Mouse (Mus musculus): ENCODE results near the gene Ccser1. TPM values are rescaled to one million over a fixed set of nuclear protein-coding genes. Genes with fewer than 3 reads are reported as not detected.

The Ccser1 gene
- polyA plus RNA-seq, 1 experiment from 2014 or later, result 10.8 TPM

- no peak overlapping the region for H3K27ac ChIP-seq (replicated peaks; ENCODE audit: low read depth, low read length)
- no peaks in the 10 kb centered on the region for H3K36me3 ChIP-seq (ENCODE audit: control insufficient read depth, insufficient read depth, low read length)
- DNase-seq (ENCODE audit: low spot score) (no peak), ATAC-seq (ENCODE audit: insufficient number of reproducible peaks, low FRiP score, low TSS enrichment, low read depth) (no peak)
- no peak overlapping the region for H3K9ac ChIP-seq (ENCODE audit: low read length)
- no peaks in the 10 kb centered on the region for H3K9me3 ChIP-seq (ENCODE audit: control insufficient read depth, low read length)
- no peak overlapping the region for H3K4me3 ChIP-seq (ENCODE audit: low read depth, low read length)
- no peak overlapping the region for H3K4me2 ChIP-seq (ENCODE audit: low read depth, severe bottlenecking)
- H3K27me3 ChIP-seq (ENCODE audit: control insufficient read depth, insufficient read depth, low read length), result no peaks in the 10 kb centered on the region
- H3K4me1 ChIP-seq (ENCODE audit: control insufficient read depth, insufficient read depth, low read length), result no peaks in the 10 kb centered on the region
- 85% methylated on average over 5 of the region's 5 CpGs for WGBS
Measured at GRCm38 (mm10) chr6:61363722-61364121, 183.6 kb downstream of the Ccser1 start.

DNA sequence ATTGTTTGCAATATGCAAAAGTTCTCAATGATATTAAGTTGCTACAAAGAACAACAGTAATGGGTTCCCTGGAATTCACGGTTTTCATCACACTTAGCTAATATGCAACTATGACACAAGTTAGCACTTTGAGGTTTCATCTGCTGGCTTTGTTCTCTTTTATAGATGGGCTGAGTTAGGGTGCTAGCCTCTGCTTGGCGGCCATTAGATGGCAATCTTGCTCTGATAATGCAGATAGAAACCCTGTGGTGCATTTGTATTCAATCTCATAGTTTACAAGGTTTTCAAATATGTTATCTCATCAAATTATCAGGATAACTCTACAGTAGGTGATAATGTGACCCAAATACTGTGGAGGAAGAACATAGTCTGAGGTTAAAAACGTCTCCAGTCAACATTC, 202.4 kb downstream of the Ccser1 start:
- Histone ChIP-seq H3K4me3 (ENCODE audit: low read depth, low read length) (no peak overlapping the region), H3K4me1 (ENCODE audit: control insufficient read depth, insufficient read depth, low read length) (no peaks in the 10 kb centered on the region), H3K27me3 (ENCODE audit: control insufficient read depth, insufficient read depth, low read length) (no peaks in the 10 kb centered on the region), H3K9me3 (ENCODE audit: control insufficient read depth, low read length) (no peaks in the 10 kb centered on the region), H3K27ac (replicated peaks; ENCODE audit: low read depth, low read length) (no peak overlapping the region), H3K4me2 (ENCODE audit: low read depth, severe bottlenecking) (no peak overlapping the region), H3K9ac (ENCODE audit: low read length) (no peak overlapping the region), H3K36me3 (ENCODE audit: control insufficient read depth, insufficient read depth, low read length) (no peaks in the 10 kb centered on the region)
- DNase-seq (ENCODE audit: low spot score), result no peak
- WGBS, result 30% methylated on average over 3 of the region's 3 CpGs
- no peak for ATAC-seq (ENCODE audit: insufficient number of reproducible peaks, low FRiP score, low TSS enrichment, low read depth)

- DNase-seq (ENCODE audit: low spot score) (no peak), ATAC-seq (ENCODE audit: insufficient number of reproducible peaks, low FRiP score, low TSS enrichment, low read depth) (no peak)
- Histone ChIP-seq H3K27ac (replicated peaks; ENCODE audit: low read depth, low read length) (no peak overlapping the region), H3K4me3 (ENCODE audit: low read depth, low read length) (no peak overlapping the region), H3K4me2 (ENCODE audit: low read depth, severe bottlenecking) (no peak overlapping the region), H3K27me3 (ENCODE audit: control insufficient read depth, insufficient read depth, low read length) (no peaks in the 10 kb centered on the region), H3K9me3 (ENCODE audit: control insufficient read depth, low read length) (no peaks in the 10 kb centered on the region), H3K4me1 (ENCODE audit: control insufficient read depth, insufficient read depth, low read length) (no peaks in the 10 kb centered on the region), H3K36me3 (ENCODE audit: control insufficient read depth, insufficient read depth, low read length) (no peaks in the 10 kb centered on the region), H3K9ac (ENCODE audit: low read length) (no peak overlapping the region)
- WGBS, result 60% methylated on average over 3 of the region's 3 CpGs
Measured at GRCm38 (mm10) chr6:61382991-61383390, 202.9 kb downstream of the Ccser1 start.

DNA sequence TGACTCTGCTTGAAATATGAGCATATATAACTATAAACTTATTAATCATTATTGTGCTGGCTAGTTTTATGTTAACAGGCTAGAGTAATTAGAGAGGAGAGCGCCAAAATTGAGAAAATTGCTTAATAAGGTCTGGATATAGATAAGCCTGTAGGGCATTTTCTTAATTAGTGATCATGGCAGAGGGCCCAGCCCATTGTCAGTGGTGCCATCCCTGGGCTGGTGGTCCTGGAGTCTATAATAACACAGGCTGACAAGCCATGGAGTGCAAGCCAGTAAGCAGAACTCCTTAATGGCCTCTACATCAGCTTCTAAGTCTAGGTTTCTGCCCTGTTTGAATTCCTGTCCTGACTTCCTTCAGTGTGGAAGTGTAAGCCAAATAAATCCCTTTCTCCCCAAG, 206.9 kb downstream of the Ccser1 start:
- no peak for ATAC-seq (ENCODE audit: insufficient number of reproducible peaks, low FRiP score, low TSS enrichment, low read depth)
- 93% methylated on average over 1 of the region's 1 CpGs for WGBS
- Histone ChIP-seq H3K4me1 (ENCODE audit: control insufficient read depth, insufficient read depth, low read length) (no peaks in the 10 kb centered on the region), H3K9ac (ENCODE audit: low read length) (no peak overlapping the region), H3K36me3 (ENCODE audit: control insufficient read depth, insufficient read depth, low read length) (no peaks in the 10 kb centered on the region), H3K4me3 (ENCODE audit: low read depth, low read length) (no peak overlapping the region), H3K9me3 (ENCODE audit: control insufficient read depth, low read length) (no peaks in the 10 kb centered on the region), H3K4me2 (ENCODE audit: low read depth, severe bottlenecking) (no peak overlapping the region), H3K27ac (replicated peaks; ENCODE audit: low read depth, low read length) (no peak overlapping the region), H3K27me3 (ENCODE audit: control insufficient read depth, insufficient read depth, low read length) (no peaks in the 10 kb centered on the region)
- DNase-seq (ENCODE audit: low spot score), result no peak

GRCm38 (mm10) chr6:61427490-61427889, 247.4 kb downstream of the Ccser1 start:
- H3K9ac ChIP-seq (ENCODE audit: low read length), result no peak overlapping the region
- DNase-seq (ENCODE audit: low spot score) (no peak), ATAC-seq (ENCODE audit: insufficient number of reproducible peaks, low FRiP score, low TSS enrichment, low read depth) (no peak)
- WGBS, result 91% methylated on average over 2 of the region's 2 CpGs
- H3K27me3 ChIP-seq (ENCODE audit: control insufficient read depth, insufficient read depth, low read length), result no peaks in the 10 kb centered on the region
- no peak overlapping the region for H3K4me2 ChIP-seq (ENCODE audit: low read depth, severe bottlenecking)
- no peaks in the 10 kb centered on the region for H3K36me3 ChIP-seq (ENCODE audit: control insufficient read depth, insufficient read depth, low read length)
- H3K27ac ChIP-seq (replicated peaks; ENCODE audit: low read depth, low read length), result no peak overlapping the region
- H3K4me1 ChIP-seq (ENCODE audit: control insufficient read depth, insufficient read depth, low read length), result no peaks in the 10 kb centered on the region
- H3K9me3 ChIP-seq (ENCODE audit: control insufficient read depth, low read length), result no peaks in the 10 kb centered on the region
- no peak overlapping the region for H3K4me3 ChIP-seq (ENCODE audit: low read depth, low read length)

DNA sequence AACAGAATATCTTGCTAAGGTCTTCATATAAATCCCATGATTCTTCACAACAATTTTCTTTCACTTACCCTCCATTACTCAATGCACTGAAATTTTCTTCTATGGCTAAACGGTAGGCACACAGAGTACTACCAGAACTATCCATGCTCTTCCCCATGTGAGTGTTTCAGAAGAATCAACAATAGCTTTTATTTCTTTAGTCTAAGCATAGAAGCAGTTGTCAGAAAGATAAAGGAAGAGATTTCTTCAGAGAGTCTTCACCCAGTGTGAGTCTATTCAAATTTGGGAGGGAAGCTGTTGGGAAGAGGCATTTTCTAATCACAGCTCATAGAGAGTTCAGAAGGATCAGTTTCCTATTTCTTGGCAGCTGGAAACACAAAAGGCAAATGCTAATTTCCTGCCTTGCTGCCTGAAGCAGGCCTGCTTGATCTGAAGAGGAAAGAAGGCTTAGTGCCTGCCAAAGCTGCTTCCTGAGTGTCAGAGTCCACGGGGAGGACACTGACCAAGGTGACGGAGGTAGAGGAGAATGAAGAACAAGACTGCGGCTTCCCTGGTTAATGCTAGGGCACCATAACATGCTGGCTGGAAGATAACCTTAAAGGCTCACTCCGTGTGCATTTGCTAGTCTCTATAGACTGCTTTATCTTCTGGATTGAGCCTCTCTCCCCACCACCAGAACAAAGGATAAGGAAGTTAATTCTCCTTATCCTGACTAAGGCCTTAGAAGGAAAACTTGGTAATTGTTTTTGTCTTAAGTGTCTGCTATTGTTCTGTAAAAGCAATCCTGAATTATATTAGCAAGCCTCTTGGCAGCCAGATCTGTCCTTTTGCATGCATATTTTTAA, 251.0 kb downstream of the Ccser1 start:
- Histone ChIP-seq H3K27me3 (ENCODE audit: control insufficient read depth, insufficient read depth, low read length) (no peaks in the 10 kb centered on the region), H3K9ac (ENCODE audit: low read length) (no peak overlapping the region), H3K4me2 (ENCODE audit: low read depth, severe bottlenecking) (no peak overlapping the region), H3K4me1 (ENCODE audit: control insufficient read depth, insufficient read depth, low read length) (no peaks in the 10 kb centered on the region), H3K9me3 (ENCODE audit: control insufficient read depth, low read length) (no peaks in the 10 kb centered on the region), H3K36me3 (ENCODE audit: control insufficient read depth, insufficient read depth, low read length) (no peaks in the 10 kb centered on the region), H3K27ac (replicated peaks; ENCODE audit: low read depth, low read length) (no peak overlapping the region), H3K4me3 (ENCODE audit: low read depth, low read length) (no peak overlapping the region)
- ATAC-seq (ENCODE audit: insufficient number of reproducible peaks, low FRiP score, low TSS enrichment, low read depth), result no peak
- 40% methylated on average over 5 of the region's 5 CpGs for WGBS
- DNase-seq (ENCODE audit: low spot score), result no peak

DNA sequence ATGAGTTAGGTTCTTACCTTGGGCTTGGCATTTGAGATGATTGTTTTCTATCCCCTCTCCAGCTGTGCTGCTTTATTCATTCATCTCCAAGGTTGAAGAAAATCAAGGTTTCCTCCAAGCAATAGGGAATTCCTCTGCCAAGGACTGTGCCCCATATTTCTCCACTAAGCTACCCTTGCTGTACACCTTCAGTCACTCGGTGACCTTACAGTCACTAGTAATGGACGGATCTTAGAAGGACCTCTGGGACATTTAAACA, 251.5 kb downstream of the Ccser1 start:
- Histone ChIP-seq H3K4me2 (ENCODE audit: low read depth, severe bottlenecking) (no peak overlapping the region), H3K27ac (replicated peaks; ENCODE audit: low read depth, low read length) (no peak overlapping the region), H3K4me3 (ENCODE audit: low read depth, low read length) (no peak overlapping the region), H3K27me3 (ENCODE audit: control insufficient read depth, insufficient read depth, low read length) (no peaks in the 10 kb centered on the region), H3K9ac (ENCODE audit: low read length) (no peak overlapping the region), H3K4me1 (ENCODE audit: control insufficient read depth, insufficient read depth, low read length) (no peaks in the 10 kb centered on the region), H3K36me3 (ENCODE audit: control insufficient read depth, insufficient read depth, low read length) (no peaks in the 10 kb centered on the region), H3K9me3 (ENCODE audit: control insufficient read depth, low read length) (no peaks in the 10 kb centered on the region)
- 78% methylated on average over 2 of the region's 2 CpGs for WGBS
- ATAC-seq (ENCODE audit: insufficient number of reproducible peaks, low FRiP score, low TSS enrichment, low read depth), result no peak
- DNase-seq (ENCODE audit: low spot score), result no peak

DNA sequence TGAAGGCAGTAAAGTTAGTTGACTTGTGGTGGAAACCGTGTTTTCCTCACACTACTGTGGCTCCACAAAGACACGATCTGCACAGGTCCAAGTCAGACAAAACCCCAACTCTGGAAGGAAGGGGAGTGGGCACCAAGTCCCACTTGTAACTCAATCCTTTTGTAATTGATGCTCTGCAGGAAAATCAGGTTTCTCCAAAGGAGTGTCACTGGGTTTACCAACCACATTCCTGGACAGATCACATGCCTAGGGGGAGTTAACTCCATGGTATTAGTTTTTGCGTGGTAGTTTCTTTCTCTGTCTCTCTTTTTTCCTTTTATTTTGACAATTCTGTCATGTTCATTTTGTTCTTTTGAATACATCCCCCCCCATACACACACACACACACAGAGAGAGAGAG, 252.0 kb downstream of the Ccser1 start:
- no peak overlapping the region for H3K9ac ChIP-seq (ENCODE audit: low read length)
- no peak for ATAC-seq (ENCODE audit: insufficient number of reproducible peaks, low FRiP score, low TSS enrichment, low read depth)
- H3K9me3 ChIP-seq (ENCODE audit: control insufficient read depth, low read length), result no peaks in the 10 kb centered on the region
- H3K27ac ChIP-seq (replicated peaks; ENCODE audit: low read depth, low read length), result no peak overlapping the region
- no peaks in the 10 kb centered on the region for H3K27me3 ChIP-seq (ENCODE audit: control insufficient read depth, insufficient read depth, low read length)
- 71% methylated on average over 3 of the region's 3 CpGs for whole genome bisulfite sequencing
- no peak overlapping the region for H3K4me2 ChIP-seq (ENCODE audit: low read depth, severe bottlenecking)
- DNase-seq (ENCODE audit: low spot score), result no peak
- no peaks in the 10 kb centered on the region for H3K4me1 ChIP-seq (ENCODE audit: control insufficient read depth, insufficient read depth, low read length)
- no peak overlapping the region for H3K4me3 ChIP-seq (ENCODE audit: low read depth, low read length)
- no peaks in the 10 kb centered on the region for H3K36me3 ChIP-seq (ENCODE audit: control insufficient read depth, insufficient read depth, low read length)

GRCm38 (mm10) chr6:61432703-61433102, 252.6 kb downstream of the Ccser1 start:
- no peaks in the 10 kb centered on the region for H3K4me1 ChIP-seq (ENCODE audit: control insufficient read depth, insufficient read depth, low read length)
- no peak for ATAC-seq (ENCODE audit: insufficient number of reproducible peaks, low FRiP score, low TSS enrichment, low read depth)
- no peak overlapping the region for H3K4me3 ChIP-seq (ENCODE audit: low read depth, low read length)
- no peak overlapping the region for H3K27ac ChIP-seq (replicated peaks; ENCODE audit: low read depth, low read length)
- no peaks in the 10 kb centered on the region for H3K9me3 ChIP-seq (ENCODE audit: control insufficient read depth, low read length)
- H3K27me3 ChIP-seq (ENCODE audit: control insufficient read depth, insufficient read depth, low read length), result no peaks in the 10 kb centered on the region
- H3K36me3 ChIP-seq (ENCODE audit: control insufficient read depth, insufficient read depth, low read length), result no peaks in the 10 kb centered on the region
- H3K9ac ChIP-seq (ENCODE audit: low read length), result no peak overlapping the region
- no peak overlapping the region for H3K4me2 ChIP-seq (ENCODE audit: low read depth, severe bottlenecking)
- no peak for DNase-seq (ENCODE audit: low spot score)
- 86% methylated on average over 3 of the region's 3 CpGs for WGBS
